Mouse (Mus musculus): ENCODE measurements around the gene Gimap1. TPM values are rescaled to one million over a fixed set of nuclear protein-coding genes. Genes with fewer than 3 reads are reported as not detected.

Gimap1 gene
- 5.9 and 6.1 TPM in 2 replicates for polyA plus RNA-seq (2016; fragmentation: Nextera tagmentation; extraction: Ambion mirVana)

- WGBS, result 86% methylated on average over 15 of the region's 15 CpGs
- H3K9me3 ChIP-seq, result no peaks in the 10 kb centered on the region
Observed at GRCm38 (mm10) chr6:48738961-48739779, at the start of gene Gimap1. Gene Gimap1, plus strand, starts transcription at chr6:48739054.

GRCm38 (mm10) chr6:48689320-48689719 is 49.5 kb upstream of the Gimap1 start:
- H3K36me3 ChIP-seq (replicated peaks), result no peaks in the 10 kb centered on the region
- H3K4me3 ChIP-seq, result no peak overlapping the region
- no peaks in the 10 kb centered on the region for H3K9me3 ChIP-seq
- 94% methylated on average over 2 of the region's 2 CpGs for whole genome bisulfite sequencing
- H3K27ac ChIP-seq, result no peak overlapping the region
- no peaks in the 10 kb centered on the region for H3K27me3 ChIP-seq (ENCODE audit: poor library complexity, severe bottlenecking)
- DNase-seq (ENCODE audit: extremely low spot score, low spot score), result no peak
- H3K4me1 ChIP-seq, result no peaks in the 10 kb centered on the region

More at GRCm38 (mm10) chr6:48738961-48739779, at the start of gene Gimap1:
- Histone ChIP-seq H3K27ac (no peak within 1 kb of the TSS), H3K27me3 (ENCODE audit: poor library complexity, severe bottlenecking) (peaks cover 41% of the 10 kb centered on the region), H3K4me1 (peaks cover 25% of the 10 kb centered on the region), H3K4me3 (no peak within 1 kb of the TSS), H3K36me3 (replicated peaks) (no peaks in the 10 kb centered on the region)
- DNase-seq (ENCODE audit: extremely low spot score, low spot score), result no peak

GRCm38 (mm10) chr6:48692962-48693361 is 45.9 kb upstream of the Gimap1 start:
- Histone ChIP-seq H3K27me3 (ENCODE audit: poor library complexity, severe bottlenecking) (no peaks in the 10 kb centered on the region), H3K36me3 (replicated peaks) (no peaks in the 10 kb centered on the region), H3K9me3 (no peaks in the 10 kb centered on the region), H3K4me1 (peaks cover 3% of the 10 kb centered on the region; the same call in 1 of the 2 replicates), H3K4me3 (no peak overlapping the region), H3K27ac (no peak overlapping the region)
- WGBS, result 90% methylated on average over 6 of the region's 6 CpGs
- no peak for DNase-seq (ENCODE audit: extremely low spot score, low spot score)

- 85% methylated on average over 4 of the region's 4 CpGs for WGBS
- H3K27ac ChIP-seq, result 0 out of 2 replicates have a peak overlapping the region, but pooled peaks have one; percentile 11
- DNase-seq (ENCODE audit: extremely low spot score, low spot score), result no peak
- no peak overlapping the region for H3K4me3 ChIP-seq
- H3K36me3 ChIP-seq (replicated peaks), result no peaks in the 10 kb centered on the region
- peaks cover 7% of the 10 kb centered on the region; the same call in 1 of the 2 replicates for H3K4me1 ChIP-seq
- no peaks in the 10 kb centered on the region for H3K27me3 ChIP-seq (ENCODE audit: poor library complexity, severe bottlenecking)
- no peaks in the 10 kb centered on the region for H3K9me3 ChIP-seq
Observed at GRCm38 (mm10) chr6:48696830-48697554, 41.9 kb upstream of the Gimap1 start.

GRCm38 (mm10) chr6:48697555-48697930 is 41.3 kb upstream of the Gimap1 start:
- DNase-seq (ENCODE audit: extremely low spot score, low spot score), result no peak
- Histone ChIP-seq H3K27me3 (ENCODE audit: poor library complexity, severe bottlenecking) (no peaks in the 10 kb centered on the region), H3K9me3 (no peaks in the 10 kb centered on the region), H3K4me1 (peaks cover 7% of the 10 kb centered on the region; the same call in 1 of the 2 replicates), H3K36me3 (replicated peaks) (no peaks in the 10 kb centered on the region), H3K27ac (0 out of 2 replicates have a peak overlapping the region, but pooled peaks have one; percentile 11), H3K4me3 (no peak overlapping the region)
- WGBS, result 49% methylated on average over 1 of the region's 1 CpGs

GRCm38 (mm10) chr6:48698066-48698856 is 40.6 kb upstream of the Gimap1 start:
- peaks cover 7% of the 10 kb centered on the region; the same call in 1 of the 2 replicates for H3K4me1 ChIP-seq
- H3K36me3 ChIP-seq (replicated peaks), result no peaks in the 10 kb centered on the region
- H3K4me3 ChIP-seq, result no peak overlapping the region
- DNase-seq (ENCODE audit: extremely low spot score, low spot score), result no peak
- 82% methylated on average over 7 of the region's 7 CpGs for WGBS
- H3K27me3 ChIP-seq (ENCODE audit: poor library complexity, severe bottlenecking), result no peaks in the 10 kb centered on the region
- H3K9me3 ChIP-seq, result no peaks in the 10 kb centered on the region
- no peak overlapping the region for H3K27ac ChIP-seq

- 79% methylated on average over 3 of the region's 3 CpGs for WGBS
- no peaks in the 10 kb centered on the region for H3K27me3 ChIP-seq (ENCODE audit: poor library complexity, severe bottlenecking)
- H3K4me3 ChIP-seq, result no peak overlapping the region
- no peak for DNase-seq (ENCODE audit: extremely low spot score, low spot score)
- no peaks in the 10 kb centered on the region for H3K9me3 ChIP-seq
- no peaks in the 10 kb centered on the region for H3K36me3 ChIP-seq (replicated peaks)
- no peak overlapping the region for H3K27ac ChIP-seq
- peaks cover 7% of the 10 kb centered on the region; the same call in 1 of the 2 replicates for H3K4me1 ChIP-seq
Observed at GRCm38 (mm10) chr6:48698888-48699287, 40.0 kb upstream of the Gimap1 start.

- Histone ChIP-seq H3K9me3 (no peaks in the 10 kb centered on the region), H3K27me3 (ENCODE audit: poor library complexity, severe bottlenecking) (no peaks in the 10 kb centered on the region), H3K4me1 (peaks cover 7% of the 10 kb centered on the region; the same call in 1 of the 2 replicates), H3K27ac (no peak overlapping the region), H3K4me3 (no peak overlapping the region), H3K36me3 (replicated peaks) (no peaks in the 10 kb centered on the region)
- DNase-seq (ENCODE audit: extremely low spot score, low spot score), result no peak
- 65% methylated on average over 5 of the region's 5 CpGs for WGBS
Observed at GRCm38 (mm10) chr6:48700251-48701075, 38.4 kb upstream of the Gimap1 start.

- DNase-seq (ENCODE audit: extremely low spot score, low spot score), result no peak
- no peaks in the 10 kb centered on the region for H3K27me3 ChIP-seq (ENCODE audit: poor library complexity, severe bottlenecking)
- 87% methylated on average over 7 of the region's 7 CpGs for WGBS
- H3K4me3 ChIP-seq, result no peak overlapping the region
- no peaks in the 10 kb centered on the region for H3K36me3 ChIP-seq (replicated peaks)
- H3K4me1 ChIP-seq, result peaks cover 7% of the 10 kb centered on the region; the same call in 1 of the 2 replicates
- H3K27ac ChIP-seq, result no peak overlapping the region
- H3K9me3 ChIP-seq, result no peaks in the 10 kb centered on the region
Observed at GRCm38 (mm10) chr6:48702146-48702545, 36.7 kb upstream of the Gimap1 start.

- H3K27ac ChIP-seq, result no peak overlapping the region
- 74% methylated on average over 5 of the region's 5 CpGs for WGBS
- no peaks in the 10 kb centered on the region for H3K9me3 ChIP-seq
- H3K27me3 ChIP-seq (ENCODE audit: poor library complexity, severe bottlenecking), result no peaks in the 10 kb centered on the region
- DNase-seq (ENCODE audit: extremely low spot score, low spot score), result no peak
- H3K4me3 ChIP-seq, result no peak overlapping the region
- no peaks in the 10 kb centered on the region for H3K36me3 ChIP-seq (replicated peaks)
- 0 out of 2 replicates have a peak, but pooled peaks cover 4% of the 10 kb centered on the region for H3K4me1 ChIP-seq
Observed at GRCm38 (mm10) chr6:48702601-48703000, 36.3 kb upstream of the Gimap1 start.

- DNase-seq (ENCODE audit: extremely low spot score, low spot score), result no peak
- H3K27me3 ChIP-seq (ENCODE audit: poor library complexity, severe bottlenecking), result no peaks in the 10 kb centered on the region
- no peaks in the 10 kb centered on the region for H3K36me3 ChIP-seq (replicated peaks)
- H3K27ac ChIP-seq, result no peak overlapping the region
- no peaks in the 10 kb centered on the region for H3K4me1 ChIP-seq
- H3K9me3 ChIP-seq, result no peaks in the 10 kb centered on the region
- no peak overlapping the region for H3K4me3 ChIP-seq
Observed at GRCm38 (mm10) chr6:48704146-48704545, 34.7 kb upstream of the Gimap1 start.

GRCm38 (mm10) chr6:48706130-48706529 is 32.7 kb upstream of the Gimap1 start:
- no peak overlapping the region for H3K4me3 ChIP-seq
- H3K4me1 ChIP-seq, result no peaks in the 10 kb centered on the region
- H3K9me3 ChIP-seq, result no peaks in the 10 kb centered on the region
- no peaks in the 10 kb centered on the region for H3K27me3 ChIP-seq (ENCODE audit: poor library complexity, severe bottlenecking)
- WGBS, result 47% methylated on average over 3 of the region's 3 CpGs
- no peak overlapping the region for H3K27ac ChIP-seq
- no peaks in the 10 kb centered on the region for H3K36me3 ChIP-seq (replicated peaks)
- no peak for DNase-seq (ENCODE audit: extremely low spot score, low spot score)
